Mouse (Mus musculus) kidney, embryonic 16.5 days (tissue): ENCODE data around the gene Bicd1. TPM values are rescaled to one million over a fixed set of nuclear protein-coding genes. Genes with fewer than 3 reads are reported as not detected.
A peak's percentile ranks its signal among the peaks of the same experiment; 100 is the strongest.
"Not testable (repeated sequence)": the region's sequence is repeated elsewhere in the genome, so short reads cannot be mapped to it uniquely, and the experiment has no call there.

Experiments
- ATAC-seq: fragments of 200-750 bp; cut with Nextera tagmentation; 2 replicates; pipeline ENCODE4 v1.8.0; 2017; ENCODE audit warnings: moderate TSS enrichment; ENCODE audit not compliant: low FRiP score, low TSS enrichment
- H3K27ac ChIP-seq: fragments of 300-500 bp; sonication (generic); 2 replicates; pipeline ENCODE4 v1.5.1; 2014; ENCODE audit warnings: low read length
- H3K27me3 ChIP-seq: fragments of 300-500 bp; sonication (generic); 2 replicates; pipeline ENCODE4 v1.6.1; 2014; ENCODE audit warnings: low read length, control low read depth, mixed read lengths; ENCODE audit not compliant: insufficient read depth
- H3K36me3 ChIP-seq: fragments of 300-500 bp; sonication (generic); 2 replicates; pipeline ENCODE4 v1.6.1; 2014; ENCODE audit warnings: low read length, control low read depth, mixed read lengths; ENCODE audit not compliant: insufficient read depth
- H3K4me1 ChIP-seq: fragments of 300-500 bp; sonication (generic); 2 replicates; pipeline ENCODE4 v1.6.1; 2014; ENCODE audit warnings: low read length, control low read depth, mixed read lengths; ENCODE audit not compliant: insufficient read depth
- H3K4me2 ChIP-seq: fragments of 300-500 bp; sonication (generic); replicated peaks from 2 replicates; pipeline ENCODE4 v1.6.1; 2014; ENCODE audit warnings: low read depth, low read length
- H3K4me3 ChIP-seq: fragments of 300-500 bp; sonication (generic); 2 replicates; pipeline ENCODE4 v1.5.1; 2014; ENCODE audit warnings: mild to moderate bottlenecking, low read length
- H3K9ac ChIP-seq: fragments of 300-500 bp; sonication (generic); replicated peaks from 2 replicates; pipeline ENCODE4 v1.6.1; 2014; ENCODE audit warnings: low read length
- H3K9me3 ChIP-seq: fragments of 300-500 bp; sonication (generic); 2 replicates; pipeline ENCODE4 v1.6.1; 2016; ENCODE audit warnings: low read length, control low read depth
- WGBS: fragments of 180-500 bp; shearing (Covaris S2); extraction: QIAGEN DNeasy Blood & Tissue Kit; methylation state at CpG from one replicate; pipeline ENCODE4 v1.1.7; 2014; 5-methylcytosine and 5-hydroxymethylcytosine counted together
- polyA plus RNA-seq: library from polyadenylated mRNA; unstranded; fragments of >200 nt; fragmentation: Nextera tagmentation; extraction: Ambion mirVana; gene quantifications from 2 replicates; pipeline ENCODE4 v1.2.1, GENCODE M21; 2015

Gene Bicd1
- polyA plus RNA-seq: 9.3 and 12.2 TPM in 2 replicates

DNA sequence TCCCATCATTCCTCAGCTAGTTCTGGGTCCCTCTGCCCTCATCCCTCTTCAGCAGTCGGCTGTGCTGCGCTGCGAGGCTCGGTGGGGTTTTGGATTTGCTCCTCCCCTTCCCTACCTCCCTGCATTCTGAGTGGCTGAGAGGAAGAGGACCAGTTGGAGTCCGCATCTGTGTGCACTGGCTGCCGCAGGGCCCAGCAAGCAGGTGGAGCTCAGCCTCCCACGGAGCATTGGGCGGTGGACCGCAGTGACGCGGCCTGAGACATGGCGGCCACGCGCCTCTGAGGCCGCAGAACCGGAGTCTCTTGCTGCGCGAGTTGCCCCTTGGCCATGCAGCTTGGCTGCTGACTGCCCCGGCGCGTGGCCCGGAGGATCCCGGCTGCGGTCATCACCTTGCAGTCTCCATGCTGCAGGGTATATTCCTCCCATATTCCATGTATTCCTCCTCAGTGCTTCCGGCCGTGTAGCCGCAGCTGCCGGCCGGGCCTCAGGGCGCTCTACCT, at the start of gene Bicd1:
Gene Bicd1, plus strand, starts transcription at position 54 of the 500 bp plus-strand sequence.
- Histone ChIP-seq H3K9ac (peak within 1 kb of the TSS; percentile 78), H3K9me3 (no peaks in the 10 kb centered on the region), H3K4me1 (peaks cover 9% of the 10 kb centered on the region), H3K36me3 (no peaks in the 10 kb centered on the region), H3K4me2 (peak within 1 kb of the TSS; percentile 82), H3K27me3 (no peaks in the 10 kb centered on the region), H3K4me3 (peak within 1 kb of the TSS; percentile 81), H3K27ac (peak within 1 kb of the TSS; percentile 54)
- ATAC-seq: peak; percentile 100
- WGBS: 0% methylated on average over 30 of the region's 30 CpGs

DNA sequence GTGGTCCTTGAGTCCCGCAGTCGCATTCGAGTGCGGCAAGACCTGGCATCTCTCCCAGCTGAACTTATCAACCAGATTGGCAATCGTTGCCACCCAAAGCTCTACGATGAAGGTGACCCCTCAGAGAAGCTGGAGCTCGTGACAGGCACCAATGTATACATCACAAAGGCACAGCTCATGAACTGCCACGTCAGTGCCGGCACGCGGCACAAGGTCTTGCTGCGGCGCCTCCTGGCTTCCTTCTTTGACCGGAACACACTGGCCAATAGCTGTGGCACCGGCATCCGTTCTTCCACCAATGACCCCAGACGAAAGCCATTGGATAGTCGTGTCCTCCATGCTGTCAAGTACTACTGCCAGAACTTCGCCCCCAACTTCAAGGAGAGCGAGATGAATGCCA, 46.2 kb upstream of the Bicd1 start:
- 95% methylated on average over 19 of the region's 20 CpGs for WGBS
- H3K9me3 ChIP-seq, ATAC-seq, H3K4me3 ChIP-seq, H3K27ac ChIP-seq, H3K36me3 ChIP-seq, H3K27me3 ChIP-seq, H3K9ac ChIP-seq, H3K4me1 ChIP-seq, H3K4me2 ChIP-seq: not testable (repeated sequence)

DNA sequence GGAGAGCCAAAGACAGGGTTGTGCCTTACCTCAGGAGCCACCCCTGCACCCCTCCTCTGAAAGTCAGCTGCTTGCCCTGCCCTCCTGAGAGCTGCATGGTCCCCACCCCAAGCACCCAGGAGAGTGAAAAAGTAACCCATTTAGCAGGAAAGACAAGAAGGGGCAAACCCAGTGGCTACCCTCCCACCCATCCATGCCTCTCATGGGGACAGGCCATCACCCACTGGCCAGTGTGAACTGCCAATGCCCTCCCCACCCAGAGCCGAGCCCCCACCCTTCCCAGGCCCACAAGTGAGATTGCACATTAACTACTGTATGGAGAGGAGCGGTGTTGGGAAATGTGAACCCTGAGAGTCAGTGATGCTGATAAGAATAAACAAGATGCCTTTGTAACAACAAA, 42.7 kb upstream of the Bicd1 start:
- not testable (repeated sequence) for H3K4me1 ChIP-seq, H3K9me3 ChIP-seq, H3K9ac ChIP-seq, H3K4me2 ChIP-seq, H3K27me3 ChIP-seq, H3K4me3 ChIP-seq, H3K36me3 ChIP-seq, H3K27ac ChIP-seq
- 68% methylated on average over 2 of the region's 2 CpGs for WGBS
- peak; percentile 66 for ATAC-seq

DNA sequence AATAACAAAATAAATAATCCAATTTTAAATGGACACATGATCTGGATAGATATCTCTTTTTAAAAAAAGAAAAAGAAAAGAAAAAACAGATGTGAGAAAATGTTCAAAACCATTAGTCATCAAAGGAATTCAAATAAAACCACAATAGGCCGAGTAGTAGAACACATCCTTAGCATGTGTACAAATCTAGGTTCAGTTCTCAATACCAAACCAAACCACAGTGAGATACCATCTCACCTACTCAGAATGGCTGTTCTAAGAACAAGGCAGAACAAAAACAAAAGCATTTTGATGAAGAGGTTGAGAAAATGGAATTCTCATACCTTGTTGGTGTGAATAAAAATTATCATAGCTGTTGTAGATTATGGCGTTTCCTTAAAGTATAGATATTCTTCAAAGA, 42.3 kb upstream of the Bicd1 start:
- ATAC-seq: no peak

DNA sequence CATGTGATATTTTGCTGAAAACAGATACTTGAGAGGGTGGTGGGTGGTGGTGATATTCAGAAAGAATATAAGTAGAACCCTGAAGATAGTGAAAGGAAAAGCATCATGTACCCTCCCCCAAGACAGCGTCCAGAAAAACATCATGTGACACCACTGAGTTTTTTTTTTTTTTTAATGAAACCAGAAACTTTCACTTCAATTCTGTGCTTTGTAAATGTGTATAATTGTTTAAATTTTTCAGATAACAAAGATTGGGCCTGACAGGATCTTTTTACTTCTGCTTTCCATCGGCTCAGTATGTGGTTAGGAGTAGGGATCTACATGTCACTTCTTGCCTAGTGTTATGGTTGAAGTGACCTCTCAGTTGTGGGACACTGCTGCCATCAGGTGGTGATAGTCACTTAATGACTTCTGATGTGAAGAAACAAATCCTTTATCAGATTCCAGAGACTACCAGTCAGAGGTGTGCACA, 33.7 kb upstream of the Bicd1 start:
- Histone ChIP-seq H3K27me3 (no peaks in the 10 kb centered on the region), H3K4me3 (no peak overlapping the region), H3K9ac (no peak overlapping the region), H3K4me2 (no peak overlapping the region), H3K27ac (no peak overlapping the region), H3K4me1 (no peaks in the 10 kb centered on the region), H3K36me3 (no peaks in the 10 kb centered on the region), H3K9me3 (no peaks in the 10 kb centered on the region)
- ATAC-seq: peak; percentile 76; the same call in 1 of the 2 replicates
- 56% methylated on average over 2 of the region's 2 CpGs for WGBS

More for the DNA sequence above, 42.3 kb upstream of the Bicd1 start:
- Histone ChIP-seq H3K4me3 (no peak overlapping the region), H3K4me1 (no peaks in the 10 kb centered on the region), H3K9me3 (peaks cover 4% of the 10 kb centered on the region; the same call in 1 of the 2 replicates), H3K27ac (no peak overlapping the region), H3K9ac (no peak overlapping the region), H3K36me3 (no peaks in the 10 kb centered on the region), H3K4me2 (no peak overlapping the region), H3K27me3 (no peaks in the 10 kb centered on the region)
- WGBS: 86% methylated on average over 2 of the region's 2 CpGs

DNA sequence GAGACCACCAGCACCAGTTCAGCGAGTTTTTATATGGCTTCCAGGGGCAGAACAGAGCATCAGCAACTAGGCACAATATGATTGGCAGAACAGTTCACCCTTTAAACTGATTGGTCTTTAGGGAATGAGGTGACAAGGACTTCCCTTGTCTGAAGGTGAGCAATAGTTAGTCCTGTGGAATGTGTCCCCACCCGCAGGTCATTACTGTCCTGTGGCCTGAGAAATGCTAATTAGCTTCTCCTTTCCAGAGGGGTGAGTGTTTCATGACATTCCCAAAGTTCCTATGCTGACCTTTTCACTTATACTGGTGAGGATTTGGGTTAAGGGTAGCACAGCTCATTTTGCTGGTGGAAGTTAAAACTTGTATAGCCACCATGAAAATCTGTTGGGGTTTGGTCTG, 25.2 kb upstream of the Bicd1 start:
- Histone ChIP-seq H3K9ac (no peak overlapping the region), H3K4me3 (no peak overlapping the region), H3K27ac (no peak overlapping the region), H3K27me3 (no peaks in the 10 kb centered on the region), H3K9me3 (no peaks in the 10 kb centered on the region), H3K4me2 (no peak overlapping the region), H3K4me1 (peaks cover 4% of the 10 kb centered on the region; the same call in 1 of the 2 replicates), H3K36me3 (no peaks in the 10 kb centered on the region)
- 73% methylated on average over 2 of the region's 2 CpGs for WGBS
- ATAC-seq: no peak

DNA sequence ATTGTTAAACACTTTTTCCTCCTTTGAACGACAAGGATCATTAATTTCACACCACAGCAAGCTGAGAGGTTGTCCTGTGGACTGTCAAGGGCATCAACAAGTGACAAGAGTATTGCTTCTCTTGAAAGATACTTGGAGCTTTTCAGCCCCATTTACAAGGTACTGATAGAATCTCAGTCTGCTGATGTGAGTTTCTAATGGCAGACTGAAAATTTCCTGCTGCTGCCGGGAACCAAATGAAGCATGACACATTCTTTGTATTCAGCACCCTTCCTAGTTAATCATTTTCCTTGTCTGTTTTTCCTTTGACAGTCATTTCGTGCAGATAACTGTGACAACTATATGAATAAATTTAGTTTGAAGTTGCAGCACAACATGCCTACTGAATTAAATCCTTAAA, 22.3 kb upstream of the Bicd1 start:
- H3K4me1 ChIP-seq: peaks cover 4% of the 10 kb centered on the region; the same call in 1 of the 2 replicates
- H3K4me2 ChIP-seq: no peak overlapping the region
- no peak overlapping the region for H3K9ac ChIP-seq
- no peaks in the 10 kb centered on the region for H3K9me3 ChIP-seq
- ATAC-seq: no peak
- H3K4me3 ChIP-seq: no peak overlapping the region
- no peaks in the 10 kb centered on the region for H3K36me3 ChIP-seq
- WGBS: 6% methylated on average over 3 of the region's 3 CpGs
- peak overlapping the region; percentile 44; the same call in 1 of the 2 replicates for H3K27ac ChIP-seq
- no peaks in the 10 kb centered on the region for H3K27me3 ChIP-seq

DNA sequence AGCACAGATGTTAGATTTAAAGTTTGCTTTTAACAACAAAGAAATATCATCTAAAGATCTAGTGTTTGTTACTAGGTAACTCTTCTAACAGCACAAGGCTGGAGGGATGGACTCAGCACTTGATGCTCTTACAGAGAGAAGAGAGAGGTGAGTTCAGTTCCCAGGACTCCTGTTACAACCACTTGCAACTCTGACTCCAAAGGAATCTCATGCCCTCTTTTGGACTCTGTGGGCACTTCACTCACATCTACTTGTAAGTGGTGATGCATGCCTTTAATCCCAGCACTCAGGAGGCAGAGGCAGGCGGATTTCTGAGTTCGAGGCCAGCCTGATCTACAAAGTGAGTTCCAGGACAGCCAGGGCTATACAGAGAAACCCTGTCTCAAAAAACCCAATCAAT, 19.1 kb upstream of the Bicd1 start:
- H3K4me2 ChIP-seq, H3K27ac ChIP-seq, H3K4me3 ChIP-seq, H3K27me3 ChIP-seq, H3K36me3 ChIP-seq, H3K4me1 ChIP-seq, H3K9me3 ChIP-seq, ATAC-seq, H3K9ac ChIP-seq: not testable (repeated sequence)
- WGBS: 100% methylated on average over 2 of the region's 2 CpGs

DNA sequence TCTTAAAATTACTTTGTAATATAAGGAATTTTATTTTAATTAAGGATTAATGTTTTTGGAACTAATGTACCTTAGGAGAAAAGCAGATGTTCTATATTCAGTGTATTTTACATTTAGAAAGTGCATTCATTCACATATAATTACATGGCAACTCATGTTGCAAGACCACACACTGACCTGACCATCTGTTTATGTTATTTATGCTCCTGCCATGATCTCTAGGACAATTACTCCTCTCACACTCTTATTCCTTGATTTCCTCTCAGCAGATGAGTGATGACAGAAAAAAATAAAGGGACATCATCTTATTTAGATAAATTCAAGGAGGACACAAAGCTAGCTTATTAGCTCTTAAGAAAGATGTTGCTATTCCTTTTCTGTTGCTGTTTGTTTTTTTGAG, 9.3 kb upstream of the Bicd1 start:
- no peak overlapping the region for H3K4me3 ChIP-seq
- H3K27me3 ChIP-seq: no peaks in the 10 kb centered on the region
- ATAC-seq: no peak
- H3K4me1 ChIP-seq: no peaks in the 10 kb centered on the region
- H3K36me3 ChIP-seq: no peaks in the 10 kb centered on the region
- H3K4me2 ChIP-seq: no peak overlapping the region
- no peak overlapping the region for H3K27ac ChIP-seq
- H3K9ac ChIP-seq: no peak overlapping the region
- H3K9me3 ChIP-seq: no peaks in the 10 kb centered on the region

DNA sequence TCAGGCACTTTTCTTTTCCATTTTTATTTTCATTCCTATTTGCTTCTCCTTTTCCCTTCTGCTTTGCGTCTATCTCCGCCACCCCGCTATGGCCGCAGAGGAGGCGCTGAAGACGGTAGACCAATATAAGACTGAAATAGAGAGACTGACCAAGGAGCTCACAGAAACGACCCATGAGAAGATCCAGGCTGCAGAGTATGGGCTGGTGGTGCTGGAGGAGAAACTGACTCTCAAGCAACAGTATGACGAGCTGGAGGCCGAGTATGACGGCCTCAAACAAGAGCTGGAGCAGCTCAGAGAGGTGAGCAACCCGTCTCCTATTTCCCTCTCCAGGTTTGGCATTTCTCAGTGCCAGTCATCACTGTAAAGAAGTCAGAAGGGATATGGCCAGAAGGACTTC, 655 bp downstream of the Bicd1 start:
- peak overlapping the region; percentile 81 for H3K4me3 ChIP-seq
- H3K4me2 ChIP-seq: peak overlapping the region; percentile 82
- H3K27ac ChIP-seq: peak overlapping the region; percentile 54
- no peaks in the 10 kb centered on the region for H3K9me3 ChIP-seq
- WGBS: under 1% methylated on average over 11 of the region's 11 CpGs
- peaks cover 9% of the 10 kb centered on the region for H3K4me1 ChIP-seq
- H3K27me3 ChIP-seq: no peaks in the 10 kb centered on the region
- peak; percentile 55; the same call in 1 of the 2 replicates for ATAC-seq
- H3K36me3 ChIP-seq: no peaks in the 10 kb centered on the region
- peak overlapping the region; percentile 78 for H3K9ac ChIP-seq
